Mouse (Mus musculus) layer of hippocampus, adult 18-20 months (tissue): ENCODE data around the gene Gtf3a. TPM values are rescaled to one million over a fixed set of nuclear protein-coding genes. Genes with fewer than 3 reads are reported as not detected.
"Not testable (repeated sequence)": the region's sequence is repeated elsewhere in the genome, so short reads cannot be mapped to it uniquely, and the experiment has no call there.

Source experiments
- DNase-seq, 2 experiments: peaks; one replicate each; pipeline ENCODE4 v3.0.0; 2022; ENCODE audit warnings: low spot score in 2 of 2
- total RNA-seq, 2 experiments: library from RNA; stranded (reverse); gene quantifications; 2 replicates each; pipeline ENCODE4 v1.2.3; 2021

The Gtf3a gene
- total RNA-seq, 2 experiments from 2014 or later = 22.7 to 25.3 TPM

GRCm38 (mm10) chr5:146937541-146938503 is 10.6 kb upstream of the Gtf3a start:
- DNase-seq = no peak

GRCm38 (mm10) chr5:146939109-146939796 is 9.2 kb upstream of the Gtf3a start:
- no peak for DNase-seq

- DNase-seq = peak in 1 of 2 experiments; percentile 73
Observed at GRCm38 (mm10) chr5:146940219-146940618, 8.2 kb upstream of the Gtf3a start.

- DNase-seq = not testable (repeated sequence)
Observed at GRCm38 (mm10) chr5:146941939-146942338, 6.5 kb upstream of the Gtf3a start.

GRCm38 (mm10) chr5:146942965-146943364 is 5.5 kb upstream of the Gtf3a start:
- no peak for DNase-seq

- DNase-seq = no peak
Observed at GRCm38 (mm10) chr5:146944568-146944967, 3.9 kb upstream of the Gtf3a start.

- no peak for DNase-seq
Observed at GRCm38 (mm10) chr5:146946682-146947081, 1.8 kb upstream of the Gtf3a start.

GRCm38 (mm10) chr5:146947497-146947896 is 960 bp upstream of the Gtf3a start:
- DNase-seq = no peak

- DNase-seq = no peak
Observed at GRCm38 (mm10) chr5:146948041-146948507, 383 bp upstream of the Gtf3a start.

GRCm38 (mm10) chr5:146954576-146954975 is 6.1 kb downstream of the Gtf3a start:
- DNase-seq = no peak

- no peak for DNase-seq
Observed at GRCm38 (mm10) chr5:146955651-146956050, 7.2 kb downstream of the Gtf3a start.

- DNase-seq = no peak
Observed at GRCm38 (mm10) chr5:146956678-146957077, 8.2 kb downstream of the Gtf3a start.

GRCm38 (mm10) chr5:146963118-146963936 is 14.9 kb downstream of the Gtf3a start, which contains the start of gene Mtif3:
Gene Mtif3 (minus strand): TSS chr5:146963800.
- peak; percentile 79 to 91 for DNase-seq

GRCm38 (mm10) chr5:146963937-146964278 is 15.5 kb downstream of the Gtf3a start:
- DNase-seq = no peak

GRCm38 (mm10) chr5:146968695-146969393 is 20.4 kb downstream of the Gtf3a start:
- no peak for DNase-seq

GRCm38 (mm10) chr5:146971776-146972561 is 23.5 kb downstream of the Gtf3a start:
- DNase-seq = no peak

- no peak for DNase-seq
Observed at GRCm38 (mm10) chr5:146973353-146973752, 24.9 kb downstream of the Gtf3a start.

GRCm38 (mm10) chr5:146973858-146974780 is 25.7 kb downstream of the Gtf3a start:
- no peak for DNase-seq

GRCm38 (mm10) chr5:146974781-146975123 is 26.3 kb downstream of the Gtf3a start:
- peak in 1 of 2 experiments; percentile 37 for DNase-seq
